Mouse (Mus musculus): Measurements from ENCODE around the gene Siah1a. TPM values are rescaled to one million over a fixed set of nuclear protein-coding genes. Genes with fewer than 3 reads are reported as not detected.

The Siah1a gene
- 11.1 and 11.8 TPM in 2 replicates for polyA plus RNA-seq (2012; ENCODE audit: insufficient read depth, insufficient read length, missing spikeins)

DNA sequence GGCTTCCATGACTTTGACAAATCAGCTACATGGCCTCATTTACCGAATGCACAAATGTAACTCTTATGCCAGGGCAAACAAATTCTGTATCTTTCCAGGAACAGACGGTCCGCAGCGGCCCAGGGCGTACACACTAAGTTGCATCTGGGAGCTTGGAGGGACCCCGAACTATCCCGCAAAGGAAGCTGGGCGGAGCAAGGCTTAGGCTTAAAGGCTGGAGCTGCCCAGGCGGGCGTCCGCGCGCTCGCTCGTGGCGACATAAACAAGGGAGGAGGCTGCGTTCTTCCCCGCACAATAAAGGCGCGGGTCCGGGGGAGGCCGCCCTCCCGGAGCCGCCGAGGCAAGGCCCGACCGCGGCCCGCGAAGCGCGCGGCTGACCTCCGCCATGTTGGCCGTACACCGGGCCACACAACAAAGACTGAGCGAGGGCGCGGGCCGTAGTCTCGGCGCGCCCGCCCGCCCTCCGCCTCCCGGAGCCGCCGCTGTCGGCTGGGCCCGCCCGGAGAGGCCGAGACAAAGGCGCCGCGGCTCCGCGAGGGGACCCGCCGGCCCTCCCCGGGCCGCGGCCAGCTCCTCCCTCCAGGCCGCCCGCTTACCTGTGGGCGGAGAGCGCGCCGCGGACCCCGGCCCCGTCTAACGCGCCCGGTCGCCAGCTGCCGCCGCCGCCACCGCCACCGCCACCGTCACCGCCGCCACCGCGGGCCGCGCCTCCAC is at the start of gene Siah1a, which contains the start of gene Gm10638:
TSS of gene Siah1a (minus strand) at position 714 of the 714 bp plus-strand sequence.
TSS of gene Gm10638 (plus strand) at position 479 of the 714 bp plus-strand sequence.
- Histone ChIP-seq H3K4me3 (ENCODE audit: insufficient read depth, low read length) (peak within 1 kb of the TSS; percentile 79), H3K27ac (ENCODE audit: insufficient read depth, low read depth, low read length) (peak within 1 kb of the TSS; percentile 65)
- TF ChIP-seq CTCF (IDR thresholded peaks at IDR 0.05; ENCODE audit: low read depth, low read length) (no peak), POLR2A (IDR thresholded peaks at IDR 0.05; ENCODE audit: borderline replicate concordance, low read depth, low read length) (no peak)

DNA sequence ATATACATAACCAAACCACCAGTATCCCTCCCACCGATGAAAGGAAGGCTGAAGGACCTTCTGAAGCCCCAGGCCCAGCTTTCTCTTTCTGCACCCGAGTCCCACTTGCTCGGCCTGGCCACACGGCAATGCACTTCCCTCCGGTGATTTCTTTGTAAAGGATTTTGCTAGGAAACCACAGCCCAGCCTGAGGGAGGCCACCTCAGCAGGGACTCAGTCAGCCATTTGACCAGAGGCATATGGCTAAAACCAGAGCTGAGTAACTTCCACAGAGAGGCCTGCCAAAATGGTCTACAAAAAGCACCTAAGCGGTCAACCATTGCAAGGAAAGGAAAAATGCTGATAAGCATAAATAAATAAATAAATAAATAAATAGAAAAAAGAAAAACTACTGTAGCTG is 49.0 kb upstream of the Siah1a start:
- TF ChIP-seq CTCF (IDR thresholded peaks at IDR 0.05; ENCODE audit: low read depth, low read length) (no peak), POLR2A (IDR thresholded peaks at IDR 0.05; ENCODE audit: borderline replicate concordance, low read depth, low read length) (no peak)
- H3K4me1 ChIP-seq (ENCODE audit: control insufficient read depth, insufficient read depth, low read length), result no peaks in the 10 kb centered on the region
- no peak overlapping the region for H3K4me3 ChIP-seq (ENCODE audit: insufficient read depth, low read length)
- no peak overlapping the region for H3K27ac ChIP-seq (ENCODE audit: insufficient read depth, low read depth, low read length)

More for the DNA sequence above, at the start of gene Siah1a, which contains the start of gene Gm10638:
- peaks cover 17% of the 10 kb centered on the region for H3K4me1 ChIP-seq (ENCODE audit: control insufficient read depth, insufficient read depth, low read length)

DNA sequence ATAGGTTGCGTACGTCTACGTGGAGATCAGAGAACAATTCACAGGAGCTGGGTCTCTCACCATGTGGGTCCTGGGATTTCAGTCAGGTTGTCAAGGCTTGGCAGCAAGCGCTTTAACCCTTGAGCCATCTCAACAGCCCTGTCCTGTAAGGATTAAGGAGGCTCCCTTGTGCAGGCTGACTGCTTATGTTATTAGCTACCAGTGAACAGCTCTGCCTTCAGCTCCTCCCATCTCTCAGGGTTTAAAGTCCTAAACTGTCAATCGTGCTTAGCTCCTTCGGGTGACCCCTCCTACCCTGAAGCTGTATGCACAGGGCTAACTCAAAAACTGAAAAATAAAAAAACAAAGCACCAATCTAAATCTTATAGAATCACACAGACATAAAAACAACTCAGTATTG is 45.8 kb upstream of the Siah1a start:
- H3K27ac ChIP-seq (ENCODE audit: insufficient read depth, low read depth, low read length), result no peak overlapping the region
- H3K4me1 ChIP-seq (ENCODE audit: control insufficient read depth, insufficient read depth, low read length), result peaks cover 18% of the 10 kb centered on the region
- no peak overlapping the region for H3K4me3 ChIP-seq (ENCODE audit: insufficient read depth, low read length)
- no peak for TF ChIP-seq POLR2A (IDR thresholded peaks at IDR 0.05; ENCODE audit: borderline replicate concordance, low read depth, low read length)

- Histone ChIP-seq H3K4me1 (ENCODE audit: control insufficient read depth, insufficient read depth, low read length) (peaks cover 25% of the 10 kb centered on the region), H3K4me3 (ENCODE audit: insufficient read depth, low read length) (no peak overlapping the region), H3K27ac (ENCODE audit: insufficient read depth, low read depth, low read length) (no peak overlapping the region)
- TF ChIP-seq POLR2A (IDR thresholded peaks at IDR 0.05; ENCODE audit: borderline replicate concordance, low read depth, low read length) (no peak), CTCF (IDR thresholded peaks at IDR 0.05; ENCODE audit: low read depth, low read length) (no peak)
Measured at GRCm38 (mm10) chr8:86789576-86789975, 43.8 kb upstream of the Siah1a start.

GRCm38 (mm10) chr8:86787891-86788420 is 42.2 kb upstream of the Siah1a start:
- Histone ChIP-seq H3K4me3 (ENCODE audit: insufficient read depth, low read length) (no peak overlapping the region), H3K27ac (ENCODE audit: insufficient read depth, low read depth, low read length) (no peak overlapping the region), H3K4me1 (ENCODE audit: control insufficient read depth, insufficient read depth, low read length) (peaks cover 25% of the 10 kb centered on the region)
- TF ChIP-seq CTCF (IDR thresholded peaks at IDR 0.05; ENCODE audit: low read depth, low read length) (no peak), POLR2A (IDR thresholded peaks at IDR 0.05; ENCODE audit: borderline replicate concordance, low read depth, low read length) (no peak)

DNA sequence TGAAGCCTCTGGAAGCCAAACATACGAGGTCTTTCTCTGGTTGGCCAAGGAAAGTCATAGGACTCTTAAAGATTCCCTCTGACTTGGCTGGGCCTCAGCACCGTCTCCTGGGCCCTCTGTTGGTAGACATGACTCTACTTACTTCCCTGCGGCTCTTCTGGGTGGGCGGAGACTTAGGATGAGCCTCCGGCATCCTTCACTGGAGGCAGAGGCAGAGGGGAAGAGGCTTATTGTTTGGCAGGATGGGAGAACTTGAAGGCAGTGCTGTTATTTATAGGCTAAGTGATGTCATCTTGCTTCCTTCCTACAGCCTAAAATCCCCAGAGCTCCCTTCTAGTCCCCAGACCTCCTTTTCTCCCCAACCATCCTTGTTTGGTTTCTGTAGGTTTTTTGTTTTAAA is 40.8 kb upstream of the Siah1a start:
- Histone ChIP-seq H3K4me3 (ENCODE audit: insufficient read depth, low read length) (no peak overlapping the region), H3K27ac (ENCODE audit: insufficient read depth, low read depth, low read length) (peak overlapping the region; percentile 66), H3K4me1 (ENCODE audit: control insufficient read depth, insufficient read depth, low read length) (peaks cover 25% of the 10 kb centered on the region)
- TF ChIP-seq CTCF (IDR thresholded peaks at IDR 0.05; ENCODE audit: low read depth, low read length) (no peak), POLR2A (IDR thresholded peaks at IDR 0.05; ENCODE audit: borderline replicate concordance, low read depth, low read length) (no peak)

- TF ChIP-seq CTCF (IDR thresholded peaks at IDR 0.05; ENCODE audit: low read depth, low read length) (no peak), POLR2A (IDR thresholded peaks at IDR 0.05; ENCODE audit: borderline replicate concordance, low read depth, low read length) (no peak)
- Histone ChIP-seq H3K4me1 (ENCODE audit: control insufficient read depth, insufficient read depth, low read length) (peaks cover 25% of the 10 kb centered on the region), H3K4me3 (ENCODE audit: insufficient read depth, low read length) (no peak overlapping the region), H3K27ac (ENCODE audit: insufficient read depth, low read depth, low read length) (no peak overlapping the region)
Measured at GRCm38 (mm10) chr8:86781094-86781493, 35.4 kb upstream of the Siah1a start.

DNA sequence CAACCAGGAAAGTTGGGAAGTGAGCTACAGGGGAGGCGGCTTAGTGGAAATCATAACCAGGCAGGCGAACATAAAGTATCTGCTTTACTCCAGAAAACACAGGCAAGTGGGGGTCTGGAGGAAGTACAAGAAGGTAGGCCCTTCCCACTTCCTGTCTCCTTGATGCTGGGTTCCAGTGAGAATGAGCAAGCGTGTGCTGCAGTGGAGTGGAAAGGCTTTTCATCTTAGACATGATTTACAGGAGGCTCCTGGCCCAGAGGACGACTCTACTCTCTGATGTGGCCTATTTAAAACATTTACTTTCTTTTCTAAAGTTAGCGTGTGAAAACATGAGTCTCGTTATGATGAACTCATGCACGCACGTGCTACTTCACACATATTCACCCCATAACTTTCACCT is 33.5 kb upstream of the Siah1a start:
- H3K4me3 ChIP-seq (ENCODE audit: insufficient read depth, low read length), result no peak overlapping the region
- TF ChIP-seq CTCF (IDR thresholded peaks at IDR 0.05; ENCODE audit: low read depth, low read length) (no peak), POLR2A (IDR thresholded peaks at IDR 0.05; ENCODE audit: borderline replicate concordance, low read depth, low read length) (no peak)
- H3K27ac ChIP-seq (ENCODE audit: insufficient read depth, low read depth, low read length), result no peak overlapping the region
- H3K4me1 ChIP-seq (ENCODE audit: control insufficient read depth, insufficient read depth, low read length), result peaks cover 23% of the 10 kb centered on the region

DNA sequence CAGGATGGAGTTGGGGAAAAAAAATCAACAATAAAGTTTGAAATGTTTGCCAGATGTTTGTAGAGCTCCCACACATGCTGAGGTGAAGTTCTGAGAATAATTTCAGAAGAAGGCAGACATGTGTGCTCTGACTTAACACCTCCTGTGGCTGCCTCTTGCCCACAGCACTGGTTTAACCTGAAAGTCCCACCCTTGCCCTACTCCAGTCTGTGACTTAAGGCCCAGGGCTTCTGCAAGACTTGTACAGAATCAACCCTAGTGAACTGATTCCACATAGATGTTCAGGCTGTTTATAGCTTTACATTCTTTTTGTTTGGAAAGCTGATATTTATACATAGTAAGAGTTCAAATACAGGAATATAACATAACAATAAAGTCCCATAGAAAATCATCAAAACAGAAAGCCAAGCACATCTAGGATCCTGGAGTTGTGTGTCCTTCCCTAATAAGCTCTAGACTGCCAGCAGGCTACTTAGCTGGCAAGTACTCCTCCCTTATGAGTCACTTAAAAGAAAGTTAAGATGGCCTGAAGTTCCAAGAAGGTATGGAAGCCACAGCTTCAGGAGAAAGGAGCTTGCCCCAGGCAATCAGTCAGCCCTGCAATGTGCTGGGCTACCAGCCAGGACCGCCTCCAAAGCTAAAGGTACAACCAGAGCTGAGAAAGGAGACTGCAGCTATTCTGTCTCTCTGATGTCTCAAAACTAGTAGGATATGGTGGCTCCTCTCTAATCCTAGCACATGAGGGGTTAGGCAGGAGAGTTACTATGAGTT is 24.4 kb upstream of the Siah1a start:
- H3K4me3 ChIP-seq (ENCODE audit: insufficient read depth, low read length), result no peak overlapping the region
- no peak overlapping the region for H3K27ac ChIP-seq (ENCODE audit: insufficient read depth, low read depth, low read length)
- H3K4me1 ChIP-seq (ENCODE audit: control insufficient read depth, insufficient read depth, low read length), result peaks cover 41% of the 10 kb centered on the region
- TF ChIP-seq CTCF (IDR thresholded peaks at IDR 0.05; ENCODE audit: low read depth, low read length) (no peak), POLR2A (IDR thresholded peaks at IDR 0.05; ENCODE audit: borderline replicate concordance, low read depth, low read length) (no peak)

DNA sequence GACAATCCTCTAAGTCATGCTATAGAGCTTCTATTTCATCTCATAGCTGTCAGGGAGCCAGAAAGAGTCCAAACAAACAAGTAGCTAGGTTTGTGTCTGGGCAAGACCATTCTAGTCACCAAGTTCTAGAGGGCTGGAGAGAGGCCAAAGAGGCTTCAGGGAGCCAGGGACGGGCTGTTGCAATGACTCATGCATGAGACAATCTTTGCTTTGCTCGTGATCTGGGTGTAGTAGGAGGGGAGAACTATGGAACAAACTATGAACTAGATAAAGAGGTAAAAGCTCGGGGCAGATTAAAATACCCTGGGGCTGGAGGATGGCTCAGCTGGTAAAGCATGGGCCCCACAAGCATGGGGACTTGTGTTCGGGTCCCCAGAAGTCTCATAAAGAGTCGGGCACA is 22.8 kb upstream of the Siah1a start:
- Histone ChIP-seq H3K27ac (ENCODE audit: insufficient read depth, low read depth, low read length) (peak overlapping the region; percentile 85), H3K4me3 (ENCODE audit: insufficient read depth, low read length) (no peak overlapping the region), H3K4me1 (ENCODE audit: control insufficient read depth, insufficient read depth, low read length) (peaks cover 46% of the 10 kb centered on the region)
- TF ChIP-seq POLR2A (IDR thresholded peaks at IDR 0.05; ENCODE audit: borderline replicate concordance, low read depth, low read length), result no peak
- no peak for TF ChIP-seq CTCF (IDR thresholded peaks at IDR 0.05; ENCODE audit: low read depth, low read length)

Data from bone marrow macrophage, adult 2 months (primary cell).